Mouse (Mus musculus) embryonic facial prominence, embryonic 12.5 days (tissue): ENCODE measurements around the gene Dstyk. TPM values are rescaled to one million over a fixed set of nuclear protein-coding genes. Genes with fewer than 3 reads are reported as not detected.
"Not testable (repeated sequence)": the region's sequence is repeated elsewhere in the genome, so short reads cannot be mapped to it uniquely, and the experiment has no call there.

Experiments used
- ATAC-seq: fragments of 200-750 bp; cut with Nextera tagmentation; 2 replicates; pipeline ENCODE4 v1.8.0; 2017; ENCODE audit not compliant: insufficient number of reproducible peaks, insufficient read depth, low FRiP score, low TSS enrichment
- H3K27ac ChIP-seq: fragments of 300-500 bp; sonication (generic); 2 replicates; pipeline ENCODE4 v1.5.1; 2016; ENCODE audit warnings: mild to moderate bottlenecking
- H3K27me3 ChIP-seq: fragments of 300-500 bp; sonication (generic); 2 replicates; pipeline ENCODE4 v1.6.1; 2016; ENCODE audit warnings: mild to moderate bottlenecking, moderate library complexity
- H3K36me3 ChIP-seq: fragments of 300-500 bp; sonication (generic); 2 replicates; pipeline ENCODE4 v1.6.1; 2016; ENCODE audit warnings: mild to moderate bottlenecking
- H3K4me1 ChIP-seq: fragments of 300-500 bp; sonication (generic); 2 replicates; pipeline ENCODE4 v1.6.1; 2016
- H3K4me2 ChIP-seq: fragments of 300-500 bp; sonication (generic); replicated peaks from 2 replicates; pipeline ENCODE4 v1.6.1; 2016; ENCODE audit warnings: mild to moderate bottlenecking, moderate library complexity
- H3K4me3 ChIP-seq: fragments of 300-500 bp; sonication (generic); 2 replicates; pipeline ENCODE4 v1.5.1; 2016; ENCODE audit warnings: mild to moderate bottlenecking
- H3K9ac ChIP-seq: fragments of 300-500 bp; sonication (generic); 2 replicates; pipeline ENCODE4 v1.6.1; 2016; ENCODE audit warnings: mild to moderate bottlenecking, moderate library complexity
- H3K9me3 ChIP-seq: fragments of 300-500 bp; sonication (generic); 2 replicates; pipeline ENCODE4 v1.6.1; 2016; ENCODE audit warnings: mild to moderate bottlenecking, moderate library complexity
- WGBS: fragments of 180-500 bp; shearing (Covaris S2); methylation state at CpG from one replicate; pipeline ENCODE4 v1.1.7; 2016; 5-methylcytosine and 5-hydroxymethylcytosine counted together
- polyA plus RNA-seq: library from polyadenylated mRNA; unstranded; fragments of >200 nt; fragmentation: Nextera tagmentation; extraction: Ambion mirVana; gene quantifications from 2 replicates; pipeline ENCODE4 v1.2.1, GENCODE M21; 2016

Dstyk gene
- polyA plus RNA-seq, 1 experiment from 2014 or later, result 16.1 TPM

DNA sequence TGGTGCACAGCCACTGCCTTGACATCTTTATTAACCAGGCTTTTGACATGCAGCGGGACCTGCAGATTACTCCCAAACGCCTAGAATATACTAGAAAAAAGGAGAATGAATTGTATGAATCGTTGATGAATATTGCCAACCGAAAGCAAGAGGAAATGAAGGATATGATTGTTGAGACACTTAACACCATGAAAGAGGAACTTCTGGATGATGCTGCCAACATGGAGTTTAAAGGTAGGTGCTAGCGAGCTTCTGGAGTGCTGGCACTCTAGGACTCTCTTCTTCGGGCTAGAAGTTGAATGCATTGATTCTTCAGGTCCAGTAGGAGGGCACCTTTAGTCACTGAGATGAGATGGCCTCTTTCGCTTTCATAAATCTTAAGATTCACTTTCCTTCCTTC lies 32.4 kb downstream of the Dstyk start:
- peaks cover 45% of the 10 kb centered on the region for H3K36me3 ChIP-seq
- no peaks in the 10 kb centered on the region for H3K9me3 ChIP-seq
- H3K4me2 ChIP-seq, result no peak overlapping the region
- H3K9ac ChIP-seq, result no peak overlapping the region
- H3K4me3 ChIP-seq, result no peak overlapping the region
- WGBS, result 89% methylated on average over 7 of the region's 7 CpGs
- H3K4me1 ChIP-seq, result no peaks in the 10 kb centered on the region
- H3K27me3 ChIP-seq, result no peaks in the 10 kb centered on the region
- no peak for ATAC-seq
- H3K27ac ChIP-seq, result no peak overlapping the region

DNA sequence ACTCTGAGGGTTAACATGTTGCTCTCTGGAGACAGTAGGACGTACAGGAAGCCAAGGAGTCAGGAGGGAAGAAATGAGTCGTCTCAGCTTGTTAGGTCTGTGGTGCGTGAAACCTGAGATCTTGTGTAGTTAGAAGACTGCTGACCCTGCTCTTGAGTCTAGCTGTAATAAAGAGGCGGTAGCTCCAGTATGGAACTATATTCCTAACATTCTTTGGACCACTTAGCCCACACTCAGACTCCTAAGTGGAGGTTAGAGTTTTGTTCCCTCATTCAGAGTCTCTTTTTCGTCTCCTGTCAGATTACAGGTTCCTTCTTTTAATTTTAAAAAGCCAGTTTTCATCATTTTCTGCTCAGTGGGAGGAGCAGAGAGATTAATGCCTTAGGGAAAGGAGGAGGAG lies 47.3 kb downstream of the Dstyk start:
- no peak overlapping the region for H3K4me2 ChIP-seq
- WGBS, result 56% methylated on average over 5 of the region's 5 CpGs
- no peak for ATAC-seq
- H3K4me1 ChIP-seq, result no peaks in the 10 kb centered on the region
- H3K36me3 ChIP-seq, result peaks cover 46% of the 10 kb centered on the region
- H3K9me3 ChIP-seq, result no peaks in the 10 kb centered on the region
- H3K27ac ChIP-seq, result no peak overlapping the region
- H3K27me3 ChIP-seq, result no peaks in the 10 kb centered on the region
- H3K4me3 ChIP-seq, result no peak overlapping the region
- H3K9ac ChIP-seq, result no peak overlapping the region

DNA sequence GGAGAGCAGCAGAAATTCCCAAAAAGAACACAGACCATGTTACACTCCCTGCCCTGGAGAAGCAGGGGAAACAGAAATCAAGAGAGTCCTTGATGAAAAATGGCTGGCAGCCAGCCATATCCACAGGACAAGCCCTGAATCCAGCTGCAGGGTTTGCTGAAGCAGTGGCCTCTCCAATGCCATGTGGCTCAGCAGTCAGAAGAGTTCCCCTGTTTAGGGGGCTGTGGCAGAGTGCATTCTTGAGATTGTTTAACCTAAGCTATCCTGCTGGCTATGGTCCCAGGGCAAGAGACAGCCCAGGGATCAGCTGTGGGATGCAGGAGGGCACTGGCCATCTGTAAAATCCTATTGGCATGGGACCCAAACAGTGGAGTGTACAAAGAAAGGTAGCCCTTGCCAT lies 51.6 kb downstream of the Dstyk start:
- Histone ChIP-seq H3K36me3 (peaks cover 19% of the 10 kb centered on the region), H3K4me1 (no peaks in the 10 kb centered on the region), H3K27me3 (no peaks in the 10 kb centered on the region), H3K4me3 (no peak overlapping the region), H3K9ac (no peak overlapping the region), H3K9me3 (no peaks in the 10 kb centered on the region), H3K4me2 (no peak overlapping the region), H3K27ac (no peak overlapping the region)
- no peak for ATAC-seq

DNA sequence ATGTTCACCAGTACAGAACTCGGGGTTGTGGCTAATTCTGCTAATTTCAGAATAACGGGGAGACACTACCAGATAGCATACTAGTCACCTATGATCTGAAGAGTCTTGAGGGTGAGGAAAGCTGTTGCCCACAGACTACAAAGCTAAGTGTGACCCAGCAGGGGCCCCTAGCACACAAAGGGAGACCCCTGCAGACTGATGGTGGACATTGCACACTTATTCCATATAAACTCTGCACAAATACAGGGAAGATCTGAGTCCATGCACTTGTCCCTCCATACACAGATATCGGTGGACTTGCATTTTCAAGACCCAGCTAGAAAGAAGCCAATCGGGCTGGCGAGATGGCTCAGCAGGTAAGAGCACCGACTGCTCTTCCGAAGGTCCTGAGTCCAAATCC lies 52.2 kb downstream of the Dstyk start:
- Histone ChIP-seq H3K27ac (no peak overlapping the region), H3K4me3 (no peak overlapping the region), H3K4me2 (no peak overlapping the region), H3K9ac (no peak overlapping the region), H3K27me3 (no peaks in the 10 kb centered on the region), H3K36me3 (peaks cover 13% of the 10 kb centered on the region; the same call in 1 of the 2 replicates), H3K9me3 (no peaks in the 10 kb centered on the region), H3K4me1 (no peaks in the 10 kb centered on the region)
- 93% methylated on average over 7 of the region's 7 CpGs for WGBS
- no peak for ATAC-seq

- H3K4me1 ChIP-seq, H3K9ac ChIP-seq, H3K36me3 ChIP-seq, ATAC-seq, H3K4me3 ChIP-seq, H3K4me2 ChIP-seq, H3K27me3 ChIP-seq, H3K27ac ChIP-seq, H3K9me3 ChIP-seq: not testable (repeated sequence)
- WGBS, result 83% methylated on average over 1 of the region's 1 CpGs
These were observed 52.7 kb downstream of the Dstyk start for GRCm38 (mm10) chr1:132470031-132470430.

DNA sequence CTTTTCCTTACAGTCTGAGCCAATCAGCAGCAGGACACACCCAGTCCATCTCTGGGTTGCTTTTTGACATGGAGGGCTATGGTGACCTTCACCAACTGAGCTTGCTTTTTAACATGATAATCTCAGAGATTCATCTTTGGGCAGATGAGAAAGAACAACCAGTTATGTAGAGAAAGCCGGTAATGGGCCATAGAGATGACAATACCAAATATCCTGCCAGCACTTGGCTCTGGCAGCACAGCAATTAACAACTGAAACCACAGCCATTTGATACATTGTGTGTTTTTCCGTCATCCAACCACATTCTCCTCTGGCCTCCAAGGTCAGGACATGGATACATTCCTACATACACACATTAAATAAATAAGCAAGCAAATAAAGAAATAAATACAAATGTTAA lies 53.7 kb downstream of the Dstyk start:
- no peak overlapping the region for H3K4me3 ChIP-seq
- H3K27ac ChIP-seq, result no peak overlapping the region
- ATAC-seq, result no peak
- no peaks in the 10 kb centered on the region for H3K4me1 ChIP-seq
- no peaks in the 10 kb centered on the region for H3K27me3 ChIP-seq
- H3K9ac ChIP-seq, result no peak overlapping the region
- H3K36me3 ChIP-seq, result no peaks in the 10 kb centered on the region
- WGBS, result 86% methylated on average over 2 of the region's 2 CpGs
- no peak overlapping the region for H3K4me2 ChIP-seq
- H3K9me3 ChIP-seq, result no peaks in the 10 kb centered on the region

GRCm38 (mm10) chr1:132471499-132471898 lies 54.1 kb downstream of the Dstyk start:
- Histone ChIP-seq H3K4me2 (no peak overlapping the region), H3K9ac (no peak overlapping the region), H3K9me3 (no peaks in the 10 kb centered on the region), H3K4me1 (no peaks in the 10 kb centered on the region), H3K27ac (no peak overlapping the region), H3K36me3 (no peaks in the 10 kb centered on the region), H3K4me3 (no peak overlapping the region), H3K27me3 (no peaks in the 10 kb centered on the region)
- WGBS, result 91% methylated on average over 5 of the region's 5 CpGs
- no peak for ATAC-seq

- 53% methylated on average over 5 of the region's 5 CpGs for WGBS
- H3K9ac ChIP-seq, result no peak overlapping the region
- H3K9me3 ChIP-seq, result no peaks in the 10 kb centered on the region
- H3K4me2 ChIP-seq, result no peak overlapping the region
- no peaks in the 10 kb centered on the region for H3K27me3 ChIP-seq
- no peak for ATAC-seq
- H3K27ac ChIP-seq, result no peak overlapping the region
- H3K36me3 ChIP-seq, result no peaks in the 10 kb centered on the region
- H3K4me1 ChIP-seq, result no peaks in the 10 kb centered on the region
- H3K4me3 ChIP-seq, result no peak overlapping the region
These were observed 55.2 kb downstream of the Dstyk start for GRCm38 (mm10) chr1:132472537-132472936.

- no peaks in the 10 kb centered on the region for H3K27me3 ChIP-seq
- H3K4me2 ChIP-seq, result no peak overlapping the region
- ATAC-seq, result no peak
- H3K4me3 ChIP-seq, result no peak overlapping the region
- WGBS, result 88% methylated on average over 1 of the region's 1 CpGs
- no peaks in the 10 kb centered on the region for H3K9me3 ChIP-seq
- no peak overlapping the region for H3K9ac ChIP-seq
- no peaks in the 10 kb centered on the region for H3K36me3 ChIP-seq
- no peak overlapping the region for H3K27ac ChIP-seq
- H3K4me1 ChIP-seq, result peaks cover 9% of the 10 kb centered on the region
These were observed 57.1 kb downstream of the Dstyk start for GRCm38 (mm10) chr1:132474496-132474895.

DNA sequence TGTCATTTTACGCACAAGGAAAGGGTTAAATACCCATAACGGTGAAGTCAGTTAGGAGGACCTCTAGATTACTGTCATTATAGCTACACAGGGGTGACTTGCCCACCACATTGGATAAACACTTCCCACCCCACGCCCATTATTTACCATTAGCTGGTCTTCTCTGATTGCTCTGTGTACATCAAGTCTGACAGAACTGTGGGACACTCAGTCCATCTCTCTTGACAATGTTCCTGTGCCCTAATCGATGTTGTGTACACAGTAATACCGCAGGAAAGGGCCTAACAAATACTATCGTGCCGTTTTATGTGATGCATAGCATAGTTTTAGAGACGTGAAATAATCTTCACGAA lies 59.2 kb downstream of the Dstyk start:
- H3K4me2 ChIP-seq, result peak overlapping the region; percentile 66
- peak overlapping the region; percentile 1; the same call in 1 of the 2 replicates for H3K27ac ChIP-seq
- H3K27me3 ChIP-seq, result no peaks in the 10 kb centered on the region
- 0 out of 2 replicates have a peak, but pooled peaks have one; percentile 16 for ATAC-seq
- peak overlapping the region; percentile 73 for H3K4me3 ChIP-seq
- H3K9me3 ChIP-seq, result no peaks in the 10 kb centered on the region
- 6% methylated on average over 9 of the region's 9 CpGs for WGBS
- H3K36me3 ChIP-seq, result no peaks in the 10 kb centered on the region
- peak overlapping the region; percentile 72 for H3K9ac ChIP-seq
- H3K4me1 ChIP-seq, result peaks cover 9% of the 10 kb centered on the region

DNA sequence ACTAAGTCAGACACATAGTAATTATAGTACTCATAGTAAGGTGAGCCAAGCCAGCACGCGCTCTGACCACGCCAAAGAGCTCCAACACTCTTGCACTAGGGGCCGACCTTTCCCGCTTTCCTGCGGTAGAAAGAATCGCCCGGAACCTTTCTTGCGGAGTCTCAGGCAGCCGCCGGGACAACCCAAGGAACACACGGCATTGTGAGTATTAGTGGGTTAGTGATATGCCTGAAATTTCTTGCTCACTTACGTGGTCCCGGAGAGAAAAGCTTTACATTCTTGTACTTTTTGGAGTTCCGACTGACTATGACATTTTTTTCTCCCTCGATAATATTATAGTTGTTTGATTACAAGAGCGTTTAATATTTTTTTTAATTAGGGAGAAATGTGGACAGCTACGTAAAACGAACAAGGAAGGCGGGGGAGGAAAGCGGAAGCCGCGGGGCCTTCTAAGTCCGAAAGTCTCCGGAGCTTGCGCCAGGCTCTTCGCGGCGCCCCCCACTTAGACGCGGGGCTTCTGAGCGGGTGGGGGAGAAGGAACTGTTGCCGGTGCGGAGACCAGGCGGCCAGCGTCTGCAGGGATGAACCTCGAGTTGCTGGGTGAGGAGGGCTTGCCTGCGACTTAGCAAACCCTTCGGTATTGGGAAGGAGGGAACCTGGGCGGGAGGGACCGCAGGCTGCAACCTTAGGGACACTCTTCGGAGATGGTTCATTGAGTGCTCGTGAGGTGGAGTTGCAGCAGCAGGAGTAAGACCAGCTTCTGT lies 59.8 kb downstream of the Dstyk start, which contains the start of gene Rbbp5:
Gene Rbbp5, plus strand, starts transcription at position 438 of the 764 bp plus-strand sequence.
- ATAC-seq, result peak; percentile 70

DNA sequence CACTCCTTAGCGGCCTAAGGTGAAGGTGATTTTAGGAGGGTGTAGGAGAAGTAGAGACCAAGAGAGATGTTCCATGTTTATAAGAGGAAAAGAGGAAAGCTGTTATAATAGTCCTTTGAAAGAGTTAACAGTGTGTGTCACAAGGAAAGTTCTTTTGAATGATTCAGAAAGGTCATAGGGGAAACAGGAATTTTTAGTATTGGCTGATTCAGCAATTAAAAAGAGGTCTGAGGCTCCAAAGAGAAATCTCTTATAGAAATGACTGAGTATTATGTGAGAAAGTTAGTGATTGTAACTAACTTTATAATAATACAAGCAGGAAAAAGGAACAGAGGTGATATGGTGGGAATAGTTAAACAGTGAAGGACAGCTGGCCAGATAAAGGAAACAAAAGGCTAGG lies 62.1 kb downstream of the Dstyk start:
- WGBS, result 92% methylated on average over 1 of the region's 1 CpGs
- Histone ChIP-seq H3K27me3 (no peaks in the 10 kb centered on the region), H3K4me2 (no peak overlapping the region), H3K4me3 (no peak overlapping the region), H3K36me3 (no peaks in the 10 kb centered on the region), H3K4me1 (peaks cover 9% of the 10 kb centered on the region), H3K9me3 (no peaks in the 10 kb centered on the region), H3K27ac (no peak overlapping the region), H3K9ac (no peak overlapping the region)
- no peak for ATAC-seq

More for the DNA sequence above, 59.8 kb downstream of the Dstyk start, which contains the start of gene Rbbp5:
- Histone ChIP-seq H3K27ac (peak within 1 kb of the TSS; percentile 70), H3K36me3 (no peaks in the 10 kb centered on the region), H3K9ac (peak within 1 kb of the TSS; percentile 72), H3K4me2 (peak within 1 kb of the TSS; percentile 66), H3K27me3 (no peaks in the 10 kb centered on the region), H3K9me3 (no peaks in the 10 kb centered on the region), H3K4me3 (peak within 1 kb of the TSS; percentile 73), H3K4me1 (peaks cover 9% of the 10 kb centered on the region)
- under 1% methylated on average over 43 of the region's 43 CpGs for whole genome bisulfite sequencing
